Mouse (Mus musculus): ENCODE data around the gene Hpcal1. TPM values are rescaled to one million over a fixed set of nuclear protein-coding genes. Genes with fewer than 3 reads are reported as not detected.
A peak's percentile ranks its signal among the peaks of the same experiment; 100 is the strongest.
"Not testable (repeated sequence)": the region's sequence is repeated elsewhere in the genome, so short reads cannot be mapped to it uniquely, and the experiment has no call there.

Hpcal1 gene
- total RNA-seq, 2 experiments from 2014 or later, result 6.4 to 8.0 TPM

DNA sequence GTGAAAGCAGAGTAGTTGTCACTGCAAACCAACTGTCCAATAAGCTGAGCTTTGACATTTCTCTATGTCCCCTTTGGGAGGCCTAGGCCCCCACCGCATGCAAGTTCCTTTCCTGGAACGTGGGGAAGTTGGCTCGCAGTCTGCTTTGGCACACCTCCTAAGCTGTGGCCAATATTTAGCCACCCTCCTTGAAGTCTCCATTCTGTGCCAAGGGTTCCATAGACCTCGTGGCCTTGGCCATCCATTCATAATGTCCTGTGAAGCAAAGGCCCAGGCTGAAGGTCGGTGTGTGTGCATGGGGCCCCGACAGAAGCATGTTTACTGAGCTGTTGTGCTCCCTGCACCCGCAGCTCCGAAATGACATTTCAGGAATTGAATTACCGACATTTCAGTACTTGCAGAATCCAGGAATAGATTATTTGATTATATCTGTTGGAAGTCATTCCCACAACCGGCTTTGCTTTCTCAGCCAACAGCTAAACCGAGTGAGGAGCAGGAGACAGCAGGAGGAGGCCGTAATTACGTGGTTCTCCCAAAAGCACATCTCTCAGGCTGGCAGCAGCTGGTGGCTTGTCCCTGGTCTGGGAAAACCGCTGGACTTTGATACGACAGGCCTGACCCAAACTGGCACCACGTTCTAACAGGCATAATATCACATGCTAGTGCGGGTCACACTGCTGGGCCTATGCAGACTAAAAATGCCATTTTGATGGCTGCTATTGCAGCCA is 51.1 kb downstream of the Hpcal1 start:
- peak; percentile 63 for DNase-seq

- no peak for DNase-seq
Measured at GRCm38 (mm10) chr12:17742571-17743321, 52.1 kb downstream of the Hpcal1 start.

DNA sequence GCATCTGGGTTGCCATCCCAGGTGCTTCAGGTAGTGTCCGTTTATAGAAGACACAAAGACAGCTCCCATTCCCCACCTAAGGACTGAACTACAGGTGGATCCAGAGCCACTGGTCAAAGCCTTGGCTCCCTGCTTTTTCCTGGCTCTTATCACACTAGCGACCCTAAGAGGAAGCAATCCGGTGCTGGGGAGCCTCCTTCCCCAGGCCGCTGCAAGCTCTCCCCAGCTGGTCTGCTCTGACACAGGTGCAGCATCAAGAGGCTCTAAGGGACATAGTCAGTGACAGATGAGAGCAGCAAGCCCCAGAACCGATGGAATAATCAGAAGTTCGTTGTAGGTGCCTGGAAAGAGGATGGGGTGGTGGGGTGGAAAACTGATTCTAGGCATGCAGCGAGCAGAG is 54.8 kb downstream of the Hpcal1 start:
- DNase-seq, result no peak

- peak; percentile 81 for DNase-seq
Measured at GRCm38 (mm10) chr12:17746725-17747124, 56.1 kb downstream of the Hpcal1 start.

GRCm38 (mm10) chr12:17747191-17748154 is 56.8 kb downstream of the Hpcal1 start:
- DNase-seq, result no peak

DNA sequence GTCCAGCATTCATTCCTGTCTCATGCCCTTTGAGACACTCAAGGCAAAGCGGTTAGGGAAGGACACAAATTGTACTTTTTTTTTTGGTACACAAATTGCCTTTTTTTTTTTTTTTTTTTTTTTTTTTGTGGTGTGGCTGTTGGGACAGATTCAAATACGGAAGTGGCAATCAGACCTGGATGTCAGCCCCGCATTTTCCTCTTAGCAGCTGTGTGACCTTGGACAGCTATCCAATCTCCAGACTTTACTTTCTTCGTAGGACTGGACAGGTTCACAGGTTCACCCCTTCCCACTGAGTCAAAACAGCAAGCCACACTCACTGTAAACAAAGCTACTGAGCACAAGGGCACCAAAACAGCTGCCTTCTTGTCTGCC is 57.5 kb downstream of the Hpcal1 start:
- DNase-seq, result no peak

DNA sequence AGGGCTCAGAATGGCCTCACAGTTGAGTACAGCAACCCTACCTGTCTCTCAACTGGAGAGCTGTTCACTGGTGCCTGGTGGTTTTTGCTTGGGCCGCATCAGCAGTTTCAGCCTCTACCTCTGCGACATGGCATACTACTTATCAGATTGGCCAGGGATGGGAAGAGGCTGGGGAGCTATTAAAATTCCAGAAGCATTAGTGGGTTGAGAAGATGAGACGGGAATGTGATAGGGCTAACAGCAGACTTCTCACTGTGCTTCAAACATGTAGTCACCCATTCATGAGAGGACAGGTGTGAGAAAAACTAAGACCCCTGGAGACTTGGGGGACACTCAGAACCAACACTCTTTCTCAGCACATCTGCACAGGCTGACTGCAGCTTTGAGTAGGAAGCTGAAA is 59.1 kb downstream of the Hpcal1 start:
- DNase-seq, result no peak

DNA sequence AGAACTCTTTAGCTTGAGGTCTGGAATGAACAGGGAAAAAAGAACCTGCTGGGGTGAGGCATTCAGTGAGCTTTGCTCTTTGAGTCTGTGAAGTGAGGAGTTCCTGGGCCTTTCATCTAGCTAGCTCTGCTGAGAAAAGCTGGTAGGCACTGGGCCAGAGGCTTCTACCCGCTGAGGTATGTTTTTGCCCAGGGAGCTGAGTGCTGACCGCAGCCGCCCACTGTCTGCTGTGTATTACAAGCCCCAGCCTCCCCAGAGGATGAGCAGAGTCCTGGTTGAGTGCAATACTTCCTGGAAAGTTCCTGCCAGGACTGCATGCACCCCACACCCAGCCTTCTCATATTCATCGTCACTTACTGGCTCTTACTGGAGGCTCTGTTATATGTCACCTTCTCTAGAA is 59.8 kb downstream of the Hpcal1 start:
- DNase-seq, result no peak

DNA sequence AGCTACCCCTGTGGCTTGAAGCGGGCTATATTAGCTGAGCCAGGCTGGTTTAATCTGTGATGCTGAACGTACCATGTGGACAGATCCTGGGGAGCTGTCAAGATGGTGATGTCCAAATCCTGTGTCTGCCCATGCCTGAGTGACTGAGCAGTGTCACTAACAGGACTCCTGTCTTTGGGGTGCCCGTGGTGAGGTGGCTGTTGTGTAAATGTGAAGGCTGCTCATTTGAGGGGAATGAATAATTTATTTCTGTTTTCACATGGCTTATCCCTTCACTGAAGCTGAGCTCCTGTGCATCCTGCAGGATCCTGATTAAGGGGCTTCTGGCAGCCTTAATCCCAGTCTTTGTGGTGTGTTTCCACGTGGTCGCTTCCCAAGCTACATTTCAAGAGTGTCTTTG is 62.2 kb downstream of the Hpcal1 start:
- DNase-seq, result no peak

DNA sequence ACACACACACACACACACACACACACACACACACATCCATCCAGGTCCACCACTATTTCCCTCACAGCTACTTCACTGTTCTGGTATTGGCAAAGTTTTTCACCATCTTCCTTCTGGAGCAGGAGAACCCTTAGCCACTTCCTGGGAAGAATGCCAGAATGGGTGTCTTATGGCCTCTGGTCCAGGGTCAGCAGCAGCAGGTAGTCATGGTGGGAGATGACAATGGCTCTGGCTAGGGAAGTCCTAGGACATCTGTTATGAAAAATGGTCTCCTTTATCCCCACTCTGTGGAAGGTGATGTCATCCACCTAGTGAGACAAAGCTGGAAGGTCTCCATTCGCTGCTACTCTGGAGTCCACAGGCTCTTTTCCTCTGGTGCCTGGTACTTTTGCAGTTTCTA is 64.1 kb downstream of the Hpcal1 start:
- DNase-seq, result no peak

- DNase-seq, result no peak
Measured at GRCm38 (mm10) chr12:17756891-17757290, 66.2 kb downstream of the Hpcal1 start.

DNA sequence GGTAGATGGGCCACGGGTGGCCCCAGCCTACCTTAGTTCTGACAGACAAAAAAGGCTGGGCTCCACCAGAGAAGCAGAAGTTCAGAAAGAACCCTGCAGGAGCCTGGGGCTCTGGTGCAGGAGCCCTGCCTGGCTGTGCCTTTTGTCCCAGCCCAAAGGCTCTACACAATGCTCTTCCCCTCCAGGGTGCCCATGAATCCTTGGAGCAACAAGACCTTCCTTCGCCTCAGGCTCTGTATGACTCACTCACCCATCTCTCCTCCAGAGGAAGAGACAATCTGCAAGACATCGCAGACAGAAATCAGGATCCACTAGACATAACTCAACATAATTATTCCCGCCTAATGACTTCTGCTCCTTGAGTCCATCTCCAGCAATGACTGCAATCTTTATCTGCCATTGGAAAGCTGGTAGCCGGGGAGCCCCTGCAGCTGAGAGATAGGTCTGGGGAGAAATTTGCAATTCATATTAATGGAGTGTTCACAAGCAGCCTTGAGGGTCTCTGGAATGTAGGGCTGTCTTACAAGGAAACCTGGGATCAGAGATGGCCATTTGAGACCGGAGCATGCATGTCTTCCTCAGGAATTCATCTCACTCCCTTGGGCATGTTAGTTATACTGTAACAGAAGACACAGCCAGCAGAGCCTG is 71.8 kb downstream of the Hpcal1 start:
- DNase-seq, result no peak

- no peak for DNase-seq
Measured at GRCm38 (mm10) chr12:17763054-17763453, 72.4 kb downstream of the Hpcal1 start.

GRCm38 (mm10) chr12:17764005-17764404 is 73.3 kb downstream of the Hpcal1 start:
- no peak for DNase-seq

DNA sequence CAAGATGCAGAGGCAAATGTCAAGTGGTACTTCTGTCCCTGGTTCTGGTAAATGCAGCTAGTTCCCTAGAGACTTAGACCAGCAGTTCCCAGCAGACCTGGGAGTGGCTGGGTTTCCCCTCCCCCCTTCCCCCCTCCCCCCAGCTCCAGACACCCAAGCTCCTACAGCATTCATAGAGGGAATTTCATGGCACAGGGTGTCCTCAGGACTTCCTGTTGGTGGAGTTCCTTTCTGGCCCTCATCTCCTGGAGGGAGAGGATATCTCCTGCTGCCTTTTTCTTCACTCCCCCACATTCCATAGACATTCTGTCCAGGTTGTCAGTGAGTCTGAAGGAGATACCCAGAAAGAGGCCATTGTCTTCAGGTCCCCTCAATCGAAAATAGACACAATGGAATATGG is 76.9 kb downstream of the Hpcal1 start:
- DNase-seq, result not testable (repeated sequence)

GRCm38 (mm10) chr12:17769476-17770172 is 79.0 kb downstream of the Hpcal1 start:
- DNase-seq, result no peak

DNA sequence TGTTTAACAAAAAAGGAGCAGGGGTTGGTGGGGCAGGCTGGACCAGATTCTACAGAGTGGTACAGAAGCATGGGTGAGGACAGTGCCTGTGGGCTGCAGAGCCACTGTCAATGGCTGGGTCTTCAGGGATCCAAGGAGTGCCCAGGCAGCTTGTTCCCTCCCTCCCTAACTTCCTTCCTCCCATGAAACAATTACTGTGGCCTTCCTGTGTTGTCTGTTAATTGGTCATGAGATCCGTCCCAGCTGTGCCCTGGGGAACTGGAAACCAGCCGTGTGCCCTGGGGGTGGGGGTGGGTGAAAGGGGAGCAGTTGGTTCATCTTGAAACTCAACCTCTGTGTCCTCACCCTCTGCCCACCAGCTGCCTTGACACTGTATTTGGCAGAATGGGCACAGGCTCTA is 79.9 kb downstream of the Hpcal1 start:
- DNase-seq, result no peak

DNA sequence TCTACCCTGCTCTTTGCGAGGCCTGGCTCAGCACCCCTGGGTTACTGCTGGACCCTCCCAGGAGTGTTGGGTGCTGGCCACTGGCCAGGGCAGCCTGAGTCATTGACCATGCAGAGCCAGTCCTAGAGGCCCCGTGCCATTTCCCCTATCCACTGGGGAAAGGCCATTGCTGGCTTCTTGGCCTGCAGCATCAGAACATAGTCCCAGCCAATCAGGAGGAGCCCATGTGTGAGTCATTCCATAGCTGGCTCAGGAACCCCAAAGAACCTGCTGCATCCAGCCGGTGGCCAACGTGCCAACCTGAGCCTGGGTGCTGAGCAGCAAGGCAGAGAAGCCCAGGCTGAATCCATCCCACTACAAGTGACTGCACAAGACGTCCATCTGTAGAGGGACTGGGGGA is 83.1 kb downstream of the Hpcal1 start:
- peak; percentile 50 for DNase-seq

- not testable (repeated sequence) for DNase-seq
Measured at GRCm38 (mm10) chr12:17774842-17775241, 84.2 kb downstream of the Hpcal1 start.

DNA sequence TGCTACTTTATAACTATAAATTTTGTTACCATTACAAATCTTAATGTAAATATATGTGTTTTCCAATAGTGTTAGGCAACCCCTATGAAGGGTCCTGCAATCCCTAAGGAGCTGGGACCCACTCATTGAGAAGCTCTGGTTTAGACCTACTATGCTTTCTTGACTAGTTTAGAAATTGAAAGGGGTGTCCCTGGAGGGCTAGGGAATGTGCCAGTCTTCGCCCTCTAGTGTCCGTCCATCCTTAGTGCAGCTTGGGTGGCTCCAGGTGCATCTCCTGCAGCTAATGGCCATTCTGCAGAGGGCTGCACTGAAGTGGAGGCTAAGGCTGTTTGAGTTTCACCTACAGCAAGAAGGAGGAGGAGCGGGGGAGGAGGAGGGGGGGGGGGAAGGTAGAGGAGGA is 87.7 kb downstream of the Hpcal1 start:
- DNase-seq, result no peak

- DNase-seq, result no peak
Measured at GRCm38 (mm10) chr12:17779093-17779492, 88.4 kb downstream of the Hpcal1 start.

Data from gastrocnemius, postnatal 25 days (tissue).